Mouse (Mus musculus) heart, postnatal 10 days (tissue): ENCODE results near the gene Gm16506. TPM values are rescaled to one million over a fixed set of nuclear protein-coding genes. Genes with fewer than 3 reads are reported as not detected.
"Not testable (repeated sequence)": the region's sequence is repeated elsewhere in the genome, so short reads cannot be mapped to it uniquely, and the experiment has no call there.

Experiments
- DNase-seq, 2 experiments: peaks; one replicate each; pipeline ENCODE4 v3.0.0; 2021
- intact Hi-C: fragments of 180-260 bp; cut with DNase I; formaldehyde crosslinking; loops from one replicate; pipeline ENCODE4 v1.15.1; 2025
- total RNA-seq, 2 experiments: library from RNA; stranded (reverse); gene quantifications; 2 replicates each; pipeline ENCODE4 v1.2.3; 2021

Gene Gm16506
- not detected for total RNA-seq

GRCm38 (mm10) chr14:43727385-43727784 is at the start of gene Gm16506:
TSS of gene Gm16506 (minus strand) at chr14:43727485.
- DNase-seq, intact Hi-C loops: not testable (repeated sequence)

DNA sequence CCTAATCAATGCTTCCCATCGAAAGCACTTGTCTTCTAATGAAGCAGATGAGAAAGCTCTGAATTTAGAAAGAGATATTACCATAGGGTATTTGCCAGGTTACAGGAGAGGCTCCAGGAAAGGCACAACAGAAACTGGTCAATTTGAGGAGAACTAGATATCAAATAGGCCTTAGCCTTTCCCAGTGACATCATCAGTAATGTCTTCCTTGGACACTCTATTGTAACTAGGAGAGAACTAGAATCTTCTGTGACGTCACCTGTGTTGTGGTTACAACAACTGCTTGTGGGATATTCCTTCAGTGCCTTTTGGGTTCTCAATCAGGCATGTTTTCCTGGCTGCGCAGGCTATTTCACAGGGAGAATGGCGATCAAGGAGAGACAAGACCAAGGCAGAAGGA is 20.3 kb upstream of the Gm16506 start, which contains the start of gene Gm6526:
TSS of gene Gm6526 (plus strand) at position 301 of the 400 bp plus-strand sequence.
- DNase-seq, intact Hi-C loops: not testable (repeated sequence)

- DNase-seq, intact Hi-C loops: not testable (repeated sequence)
Observed at GRCm38 (mm10) chr14:43697621-43698020, 29.7 kb downstream of the Gm16506 start, which contains the start of gene Gm7324. TSS of gene Gm7324 (plus strand) at chr14:43697828.

DNA sequence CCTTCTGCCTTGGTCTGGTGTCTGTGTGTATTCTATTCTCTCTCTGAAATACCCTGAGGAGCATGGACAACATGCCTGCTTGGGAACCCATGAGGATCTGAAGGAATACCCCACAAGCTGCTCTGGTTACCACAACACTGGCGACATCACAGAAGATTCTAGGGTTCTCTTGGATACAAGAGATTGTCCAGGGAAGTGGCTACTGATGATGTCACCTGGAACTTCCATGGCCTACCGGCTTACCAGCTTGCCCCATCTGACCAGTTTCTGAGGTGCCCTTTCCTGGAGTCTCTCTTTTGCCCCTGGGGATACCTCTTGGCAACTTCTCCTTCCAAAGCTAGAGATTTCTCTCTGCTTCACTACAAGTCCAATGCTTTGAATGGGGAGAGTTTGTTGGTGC is 50.2 kb downstream of the Gm16506 start, which contains the start of gene Gm8165:
TSS of gene Gm8165 (minus strand) at position 101 of the 400 bp plus-strand sequence.
- DNase-seq, intact Hi-C loops: not testable (repeated sequence)

Other genes starting within 250 kb of the Gm16506 start
- under 1 TPM in 1 of 2 experiments, not detected in 1; 0.26 TPM for gene Gm5799, start 183.9 kb downstream of the Gm16506 start, total RNA-seq
- gene Gm17654, start 148.3 kb downstream of the Gm16506 start, total RNA-seq = not detected
- gene Gm10375, start 119.5 kb downstream of the Gm16506 start, total RNA-seq = not detected
- gene Gm8165, start 50.3 kb downstream of the Gm16506 start, total RNA-seq = not detected
- gene Gm7324, start 29.7 kb downstream of the Gm16506 start, total RNA-seq = under 1 TPM; 0.65 to 0.92 TPM
- gene Gm6526, start 20.4 kb upstream of the Gm16506 start, total RNA-seq = not detected
- not detected for gene Gm8180, start 57.3 kb upstream of the Gm16506 start, total RNA-seq
- not detected for gene Ear1, start 148.0 kb upstream of the Gm16506 start, total RNA-seq
- gene Ear10, start 196.1 kb upstream of the Gm16506 start, total RNA-seq = not detected
- 1 to 10 TPM; 4.8 to 5.5 TPM for gene Gm8113, start 197.9 kb upstream of the Gm16506 start, total RNA-seq
- gene Ang5, start 229.6 kb upstream of the Gm16506 start, total RNA-seq = not detected